Mouse (Mus musculus): ENCODE results near the gene Ccp110.

GRCm38 (mm10) chr7:118759372-118759771 lies 47.0 kb downstream of the Ccp110 start:
- TF ChIP-seq FLI1 (IDR thresholded peaks at IDR 0.05; ENCODE audit: low read length) (no peak), GATA1 (IDR thresholded peaks at IDR 0.05; ENCODE audit: borderline replicate concordance, low read length) (no peak)

Measured in megakaryocyte, embryonic 14.5 days (primary cell).